Mouse (Mus musculus) intestine, embryonic 14.5 days (tissue): ENCODE measurements around the gene AU022252. TPM values are rescaled to one million over a fixed set of nuclear protein-coding genes. Genes with fewer than 3 reads are reported as not detected.
A peak's percentile ranks its signal among the peaks of the same experiment; 100 is the strongest.

Source experiments
- ATAC-seq: fragments of 200-750 bp; cut with Nextera tagmentation; replicated peaks from 2 replicates; pipeline ENCODE4 v1.8.0; 2017; ENCODE audit warnings: low read depth, moderate number of reproducible peaks, moderate TSS enrichment, moderate library complexity; ENCODE audit not compliant: low FRiP score, low TSS enrichment
- DNase-seq: peaks from one replicate; pipeline ENCODE4 v3.0.0-alpha.2; 2018; ENCODE audit warnings: low spot score
- H3K27ac ChIP-seq: fragments of 300-500 bp; sonication (generic); 2 replicates; pipeline ENCODE4 v1.5.1; 2014; ENCODE audit warnings: low read depth, mild to moderate bottlenecking, control low read depth
- H3K27me3 ChIP-seq: fragments of 300-500 bp; sonication (generic); replicated peaks from 2 replicates; pipeline ENCODE4 v1.6.1; 2014; ENCODE audit warnings: low read length, control low read depth; ENCODE audit not compliant: control insufficient read depth, insufficient read depth
- H3K36me3 ChIP-seq: fragments of 300-500 bp; sonication (generic); 2 replicates; pipeline ENCODE4 v1.6.1; 2014; ENCODE audit warnings: low read length, control low read depth; ENCODE audit not compliant: control insufficient read depth, insufficient read depth
- H3K4me1 ChIP-seq: fragments of 300-500 bp; sonication (generic); replicated peaks from 2 replicates; pipeline ENCODE4 v1.6.1; 2014; ENCODE audit warnings: low read length, control low read depth, mixed read lengths; ENCODE audit not compliant: control insufficient read depth, insufficient read depth
- H3K4me2 ChIP-seq: fragments of 300-500 bp; sonication (generic); 2 replicates; pipeline ENCODE4 v1.6.1; 2014; ENCODE audit warnings: low read length
- H3K4me3 ChIP-seq: fragments of 300-500 bp; sonication (generic); 2 replicates; pipeline ENCODE4 v1.5.1; 2014; ENCODE audit warnings: low read depth, low read length, control low read depth, mixed read lengths
- H3K9ac ChIP-seq: fragments of 300-500 bp; sonication (generic); 2 replicates; pipeline ENCODE4 v1.6.1; 2014; ENCODE audit warnings: mild to moderate bottlenecking, low read length
- H3K9me3 ChIP-seq: fragments of 300-500 bp; sonication (generic); 2 replicates; pipeline ENCODE4 v1.6.1; 2016; ENCODE audit warnings: low read length, control low read depth; ENCODE audit not compliant: control insufficient read depth
- WGBS: fragments of 180-500 bp; shearing (Covaris S2); extraction: QIAGEN DNeasy Blood & Tissue Kit; methylation state at CpG from one replicate; pipeline ENCODE4 v1.1.7; 2014; 5-methylcytosine and 5-hydroxymethylcytosine counted together
- polyA plus RNA-seq: library from polyadenylated mRNA; unstranded; fragments of >200 nt; fragmentation: Nextera tagmentation; extraction: Ambion mirVana; gene quantifications from 2 replicates; pipeline ENCODE4 v1.2.1, GENCODE M21; 2014

The AU022252 gene
- polyA plus RNA-seq, 1 experiment from 2014 or later = 27.0 TPM

DNA sequence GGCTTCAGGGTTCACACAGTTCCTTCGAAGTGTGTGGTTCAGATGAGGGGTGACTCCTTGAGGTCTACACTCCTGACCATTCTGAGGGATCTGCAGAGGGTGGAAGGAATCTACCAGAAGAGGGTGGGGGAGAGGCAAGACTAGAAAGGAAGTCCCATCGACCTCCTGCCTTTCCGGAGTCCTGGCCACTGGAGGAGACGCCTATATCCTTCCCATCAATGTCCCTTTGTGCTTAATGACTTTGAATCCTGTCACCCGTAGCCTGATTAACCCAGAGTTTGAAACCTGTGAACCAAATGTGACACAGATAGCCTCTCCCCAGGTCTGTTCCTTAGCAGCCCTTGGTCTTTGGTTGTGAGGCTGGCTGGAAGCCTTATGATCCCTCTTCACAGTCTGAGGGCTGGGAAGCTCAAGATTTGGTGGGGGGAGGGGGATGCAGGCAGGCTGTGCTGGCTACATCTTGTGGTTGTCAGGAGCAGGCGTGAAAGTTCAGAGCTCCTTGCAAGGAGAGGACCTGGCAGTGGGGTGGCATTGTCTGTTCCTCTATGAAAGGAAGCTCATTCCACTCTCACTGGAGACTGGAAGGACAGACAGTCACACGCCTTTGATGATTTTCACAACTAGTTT is 28.7 kb upstream of the AU022252 start:
- Histone ChIP-seq H3K27me3 (no peaks in the 10 kb centered on the region), H3K36me3 (no peaks in the 10 kb centered on the region), H3K4me2 (no peak overlapping the region), H3K4me3 (no peak overlapping the region), H3K4me1 (no peaks in the 10 kb centered on the region), H3K9me3 (no peaks in the 10 kb centered on the region), H3K9ac (no peak overlapping the region), H3K27ac (no peak overlapping the region)
- WGBS = 43% methylated on average over 7 of the region's 7 CpGs
- no peak for ATAC-seq
- no peak for DNase-seq

DNA sequence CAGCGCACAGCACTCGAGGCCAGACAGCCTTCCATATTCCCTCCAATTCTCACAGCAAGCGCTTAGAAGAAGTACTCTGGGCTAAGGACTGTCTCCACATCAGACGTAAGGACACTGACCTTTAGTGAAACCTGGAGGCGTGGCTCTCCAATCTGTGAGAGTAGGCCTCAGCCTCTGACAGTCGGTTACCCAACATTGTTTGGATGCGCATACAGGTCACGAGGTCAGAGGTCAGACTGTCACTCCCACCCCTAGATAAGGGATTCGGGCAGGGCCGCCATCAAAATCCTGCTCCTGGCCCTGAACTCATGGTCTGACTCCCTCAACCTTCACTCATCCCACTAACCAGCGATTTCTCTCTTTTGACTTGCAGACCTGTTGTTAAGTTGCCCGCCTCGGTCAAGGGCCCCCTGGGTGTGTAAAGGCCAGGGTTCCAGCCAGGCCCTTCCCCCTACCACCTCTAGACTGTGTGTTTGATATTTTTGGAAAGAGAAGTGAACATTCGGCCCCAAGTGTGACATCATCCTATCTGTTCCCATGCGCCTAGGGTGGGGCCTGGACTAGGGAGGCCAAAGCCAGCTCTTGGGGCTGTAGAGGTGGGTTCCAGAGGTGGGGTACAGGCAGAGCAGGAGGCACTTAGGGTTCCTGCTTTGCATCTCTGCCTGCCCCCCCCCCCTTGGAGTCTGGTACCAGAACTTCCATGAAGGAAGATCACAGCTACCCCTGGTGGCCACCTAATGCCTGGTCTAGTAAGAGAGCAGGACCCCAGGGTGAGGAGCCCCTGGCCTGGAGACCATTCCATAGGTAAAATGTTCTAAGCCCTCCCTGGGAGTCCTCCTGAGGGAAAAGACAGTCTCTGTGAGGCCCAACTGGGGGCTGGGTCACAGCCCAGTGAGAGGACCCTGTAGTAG is 27.1 kb upstream of the AU022252 start:
- Histone ChIP-seq H3K4me1 (no peaks in the 10 kb centered on the region), H3K27ac (no peak overlapping the region), H3K9ac (no peak overlapping the region), H3K4me3 (no peak overlapping the region), H3K9me3 (no peaks in the 10 kb centered on the region), H3K27me3 (no peaks in the 10 kb centered on the region), H3K36me3 (no peaks in the 10 kb centered on the region), H3K4me2 (no peak overlapping the region)
- ATAC-seq = 0 out of 2 replicates have a peak, but pooled peaks have one; percentile 9
- 75% methylated on average over 15 of the region's 15 CpGs for WGBS
- no peak for DNase-seq

DNA sequence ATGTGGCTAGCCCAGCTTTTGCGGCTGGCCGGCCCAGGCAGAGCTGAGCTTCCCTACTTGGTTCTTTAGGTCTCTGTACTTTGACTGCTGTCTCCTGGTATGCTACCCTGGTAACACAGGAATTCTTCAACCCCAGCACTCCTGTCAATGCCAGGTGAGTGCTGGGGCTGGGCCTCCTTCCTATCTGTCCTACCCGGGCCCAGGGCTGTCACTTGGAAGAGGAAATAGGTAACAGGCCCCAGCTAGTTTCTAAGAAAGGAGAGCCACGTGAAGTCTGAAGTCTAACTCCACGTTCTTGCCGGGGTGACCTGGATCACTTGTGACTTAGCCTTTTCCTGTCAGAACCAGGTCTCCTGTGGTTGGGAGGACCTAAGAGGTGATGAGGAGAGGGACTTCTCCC is 24.6 kb upstream of the AU022252 start:
- H3K9me3 ChIP-seq = no peaks in the 10 kb centered on the region

GRCm38 (mm10) chr4:119255351-119255750 is 22.8 kb upstream of the AU022252 start, which contains the start of gene Cldn19:
Gene Cldn19 (plus strand): TSS chr4:119255414.
- H3K36me3 ChIP-seq = no peaks in the 10 kb centered on the region
- no peak for ATAC-seq
- H3K9me3 ChIP-seq = no peaks in the 10 kb centered on the region
- no peak within 1 kb of the TSS for H3K9ac ChIP-seq
- no peak within 1 kb of the TSS for H3K4me3 ChIP-seq
- H3K27ac ChIP-seq = no peak within 1 kb of the TSS
- peaks cover 4% of the 10 kb centered on the region; the same call in 1 of the 2 replicates for H3K4me1 ChIP-seq
- no peaks in the 10 kb centered on the region for H3K27me3 ChIP-seq
- no peak within 1 kb of the TSS for H3K4me2 ChIP-seq
- DNase-seq = no peak
- WGBS = 85% methylated on average over 12 of the region's 12 CpGs

More for the DNA sequence above, 24.6 kb upstream of the AU022252 start:
- Histone ChIP-seq H3K36me3 (no peaks in the 10 kb centered on the region), H3K4me1 (peaks cover 4% of the 10 kb centered on the region; the same call in 1 of the 2 replicates), H3K27ac (no peak overlapping the region), H3K27me3 (no peaks in the 10 kb centered on the region), H3K4me3 (no peak overlapping the region), H3K9ac (no peak overlapping the region), H3K4me2 (no peak overlapping the region)
- DNase-seq (no peak), ATAC-seq (no peak)
- WGBS = 67% methylated on average over 6 of the region's 6 CpGs

GRCm38 (mm10) chr4:119254012-119254618 is 21.6 kb upstream of the AU022252 start:
- Histone ChIP-seq H3K4me3 (no peak overlapping the region), H3K9ac (no peak overlapping the region), H3K27ac (no peak overlapping the region), H3K36me3 (no peaks in the 10 kb centered on the region), H3K4me1 (peaks cover 4% of the 10 kb centered on the region; the same call in 1 of the 2 replicates), H3K27me3 (no peaks in the 10 kb centered on the region), H3K4me2 (no peak overlapping the region), H3K9me3 (no peaks in the 10 kb centered on the region)
- 38% methylated on average over 9 of the region's 9 CpGs for WGBS
- DNase-seq (no peak), ATAC-seq (no peak)

DNA sequence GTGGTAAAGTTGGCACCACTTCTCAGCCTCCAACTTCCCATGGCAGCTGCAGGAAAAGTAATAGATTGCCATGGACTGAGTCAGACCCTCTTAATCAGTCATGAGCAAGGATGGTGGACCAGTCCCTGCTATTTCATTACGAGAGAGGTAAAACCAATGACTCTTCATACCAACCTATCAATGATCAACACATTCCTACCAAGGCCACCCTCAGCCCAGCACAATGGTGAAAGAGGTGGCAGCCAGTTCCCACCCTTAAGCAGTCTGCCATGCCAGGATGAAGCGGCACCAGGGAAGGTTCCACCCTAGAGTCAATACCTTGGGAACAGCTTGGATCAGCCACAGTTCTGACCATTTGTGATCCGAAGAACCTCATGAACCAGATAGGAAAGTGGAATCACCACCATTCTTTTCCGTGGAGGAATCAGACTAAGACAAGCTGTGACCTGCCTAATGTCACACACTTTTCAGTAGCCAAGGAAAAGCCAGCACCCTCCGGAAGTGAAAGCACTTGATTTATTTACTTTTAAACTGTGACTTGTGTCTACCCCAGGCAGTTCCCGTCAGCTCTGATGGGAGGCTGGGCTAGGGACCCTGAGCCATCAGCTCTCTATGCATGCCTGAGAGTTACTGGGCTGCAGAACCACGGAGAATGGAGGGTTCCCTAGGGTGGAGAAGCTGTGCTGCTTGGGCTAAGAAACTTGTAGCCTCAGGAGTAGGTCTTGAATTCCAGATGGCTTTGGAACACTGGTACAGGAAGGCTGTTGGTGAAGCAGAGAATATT is 19.7 kb upstream of the AU022252 start:
- H3K9ac ChIP-seq = no peak overlapping the region
- peaks cover 13% of the 10 kb centered on the region for H3K36me3 ChIP-seq
- no peak overlapping the region for H3K4me2 ChIP-seq
- 52% methylated on average over 7 of the region's 7 CpGs for WGBS
- no peaks in the 10 kb centered on the region for H3K27me3 ChIP-seq
- no peak overlapping the region for H3K4me3 ChIP-seq
- no peaks in the 10 kb centered on the region for H3K9me3 ChIP-seq
- ATAC-seq (no peak), DNase-seq (no peak)
- peaks cover 4% of the 10 kb centered on the region; the same call in 1 of the 2 replicates for H3K4me1 ChIP-seq
- no peak overlapping the region for H3K27ac ChIP-seq

- DNase-seq = no peak
- no peak overlapping the region for H3K27ac ChIP-seq
- no peak overlapping the region for H3K9ac ChIP-seq
- ATAC-seq = no peak
- 88% methylated on average over 11 of the region's 11 CpGs for WGBS
- no peaks in the 10 kb centered on the region; the same call in 1 of the 2 replicates for H3K4me1 ChIP-seq
- H3K4me2 ChIP-seq = no peak overlapping the region
- no peaks in the 10 kb centered on the region for H3K27me3 ChIP-seq
- no peaks in the 10 kb centered on the region for H3K9me3 ChIP-seq
- H3K36me3 ChIP-seq = peaks cover 45% of the 10 kb centered on the region
- H3K4me3 ChIP-seq = no peak overlapping the region
Observed at GRCm38 (mm10) chr4:119248407-119248965, 16.0 kb upstream of the AU022252 start.
